8 mouse cellular contexts compared by ENCODE assay signal in genomic region chr4:54948616-54949560, GRCm38 (mm10). TPM values are rescaled to one million over a fixed set of nuclear protein-coding genes. Genes with fewer than 3 reads are reported as not detected.
A peak's percentile ranks its signal among the peaks of the same experiment; 100 is the strongest.
DNase-seq lines count a peak whose midpoint lies in the region; ATAC-seq and TF ChIP-seq lines count a peak whose summit lies in the region.

No protein-coding gene starts in this region.

- no peak for TF ChIP-seq POLR2A in limb, embryonic 14.5 days (IDR thresholded peaks at IDR 0.05; ENCODE audit: borderline replicate concordance, extremely low read depth, insufficient read depth, insufficient read length)

- H3K4me3 ChIP-seq in lung, embryonic 14.5 days (ENCODE audit: low read depth, low read length), result peak overlapping the region; percentile 67
- H3K4me3 ChIP-seq in forebrain, embryonic 13.5 days, result peak overlapping the region; percentile 85
- H3K4me3 ChIP-seq in hindbrain, embryonic 16.5 days (ENCODE audit: low read length), result peak overlapping the region; percentile 79
- H3K4me3 ChIP-seq in limb, embryonic 14.5 days (replicated peaks; ENCODE audit: low read length), result peak overlapping the region; percentile 73
- peak overlapping the region; percentile 59 for H3K4me3 ChIP-seq in neural tube, embryonic 14.5 days (ENCODE audit: low read depth, low read length)

- H3K27me3 ChIP-seq in lung, embryonic 14.5 days (ENCODE audit: insufficient read depth, low read length), result no peaks in the 10 kb centered on the region
- H3K27me3 ChIP-seq in forebrain, embryonic 13.5 days, result no peaks in the 10 kb centered on the region
- H3K27me3 ChIP-seq in hindbrain, embryonic 16.5 days (replicated peaks; ENCODE audit: control insufficient read depth, insufficient read depth, low read length), result no peaks in the 10 kb centered on the region
- H3K27me3 ChIP-seq in limb, embryonic 14.5 days (ENCODE audit: control insufficient read depth, insufficient read depth, low read length), result no peaks in the 10 kb centered on the region
- H3K27me3 ChIP-seq in neural tube, embryonic 14.5 days (ENCODE audit: control insufficient read depth, insufficient read depth, low read length), result no peaks in the 10 kb centered on the region

- peak overlapping the region; percentile 90 for H3K27ac ChIP-seq in lung, embryonic 14.5 days (ENCODE audit: low read depth)
- peak overlapping the region; percentile 100 for H3K27ac ChIP-seq in forebrain, embryonic 13.5 days
- H3K27ac ChIP-seq in hindbrain, embryonic 16.5 days (ENCODE audit: low read depth, low read length), result peak overlapping the region; percentile 99
- H3K27ac ChIP-seq in limb, embryonic 14.5 days (replicated peaks; ENCODE audit: low read depth, low read length), result peak overlapping the region; percentile 88
- peak overlapping the region; percentile 96 for H3K27ac ChIP-seq in neural tube, embryonic 14.5 days (ENCODE audit: low read depth, low read length)

- no peak for TF ChIP-seq CTCF in lung, embryonic 14.5 days (IDR thresholded peaks at IDR 0.05; ENCODE audit: low read depth)

- H3K9ac ChIP-seq in lung, embryonic 14.5 days, result peak overlapping the region; percentile 89
- H3K9ac ChIP-seq in forebrain, embryonic 13.5 days, result peak overlapping the region; percentile 98
- peak overlapping the region; percentile 92 for H3K9ac ChIP-seq in hindbrain, embryonic 16.5 days (ENCODE audit: low read depth, low read length)
- H3K9ac ChIP-seq in limb, embryonic 14.5 days (ENCODE audit: low read depth, low read length, severe bottlenecking), result peak overlapping the region; percentile 87
- H3K9ac ChIP-seq in neural tube, embryonic 14.5 days (replicated peaks; ENCODE audit: low read depth, low read length), result peak overlapping the region; percentile 93

- peak overlapping the region; percentile 91 for H3K4me2 ChIP-seq in lung, embryonic 14.5 days
- peak overlapping the region; percentile 78 for H3K4me2 ChIP-seq in forebrain, embryonic 13.5 days
- H3K4me2 ChIP-seq in hindbrain, embryonic 16.5 days (ENCODE audit: low read length), result peak overlapping the region; percentile 69
- H3K4me2 ChIP-seq in limb, embryonic 14.5 days (replicated peaks; ENCODE audit: low read depth, low read length, severe bottlenecking), result peak overlapping the region; percentile 89
- peak overlapping the region; percentile 89 for H3K4me2 ChIP-seq in neural tube, embryonic 14.5 days (ENCODE audit: low read depth, low read length)

- ATAC-seq in lung, embryonic 14.5 days (ENCODE audit: insufficient read depth), result peak; percentile 58
- peak; percentile 60 for ATAC-seq in forebrain, embryonic 13.5 days
- ATAC-seq in hindbrain, embryonic 16.5 days, result peak; percentile 57
- ATAC-seq in limb, embryonic 14.5 days (ENCODE audit: low FRiP score, low read depth), result peak; percentile 35
- ATAC-seq in neural tube, embryonic 14.5 days (ENCODE audit: low read depth), result peak; percentile 36

- H3K4me1 ChIP-seq in lung, embryonic 14.5 days (ENCODE audit: insufficient read depth), result peaks cover 20% of the 10 kb centered on the region
- peaks cover 41% of the 10 kb centered on the region for H3K4me1 ChIP-seq in forebrain, embryonic 13.5 days
- peaks cover 22% of the 10 kb centered on the region for H3K4me1 ChIP-seq in hindbrain, embryonic 16.5 days (ENCODE audit: control insufficient read depth, insufficient read depth, low read depth, low read length)
- peaks cover 18% of the 10 kb centered on the region for H3K4me1 ChIP-seq in limb, embryonic 14.5 days (ENCODE audit: control insufficient read depth, insufficient read depth, low read length)
- peaks cover 25% of the 10 kb centered on the region for H3K4me1 ChIP-seq in neural tube, embryonic 14.5 days (ENCODE audit: control insufficient read depth, insufficient read depth, low read length)

- peak; percentile 64 for DNase-seq in lung, embryonic 14.5 days
- no peak for DNase-seq in lung, adult 18-20 months
- peak; percentile 68 for DNase-seq in brain, adult 2 months (ENCODE audit: low read depth, low spot score)
- peak; percentile 49 for DNase-seq in limb, embryonic 14.5 days (ENCODE audit: low spot score)
- DNase-seq in spleen, postnatal 10 days (ENCODE audit: low spot score in 2 of 2), result no peak

- H3K36me3 ChIP-seq in lung, embryonic 14.5 days (ENCODE audit: insufficient read depth), result no peaks in the 10 kb centered on the region
- H3K36me3 ChIP-seq in forebrain, embryonic 13.5 days (ENCODE audit: poor library complexity, severe bottlenecking), result peaks cover 3% of the 10 kb centered on the region; the same call in 1 of the 2 replicates
- no peaks in the 10 kb centered on the region for H3K36me3 ChIP-seq in hindbrain, embryonic 16.5 days (ENCODE audit: control insufficient read depth, insufficient read depth, low read length)
- no peaks in the 10 kb centered on the region for H3K36me3 ChIP-seq in limb, embryonic 14.5 days (ENCODE audit: control insufficient read depth, insufficient read depth, low read length)
- no peaks in the 10 kb centered on the region for H3K36me3 ChIP-seq in neural tube, embryonic 14.5 days (ENCODE audit: control insufficient read depth, insufficient read depth, low read length)

- H3K9me3 ChIP-seq in lung, embryonic 14.5 days (ENCODE audit: low read depth, low read length), result no peaks in the 10 kb centered on the region
- H3K9me3 ChIP-seq in forebrain, embryonic 13.5 days (replicated peaks), result no peaks in the 10 kb centered on the region
- H3K9me3 ChIP-seq in hindbrain, embryonic 16.5 days (ENCODE audit: control insufficient read depth, low read length), result no peaks in the 10 kb centered on the region
- no peaks in the 10 kb centered on the region for H3K9me3 ChIP-seq in limb, embryonic 14.5 days (ENCODE audit: control insufficient read depth, low read length)
- no peaks in the 10 kb centered on the region for H3K9me3 ChIP-seq in neural tube, embryonic 14.5 days (ENCODE audit: control insufficient read depth, low read length)

- WGBS in lung, embryonic 14.5 days, result under 1% methylated on average over 31 of the region's 32 CpGs
- WGBS in forebrain, embryonic 13.5 days, result 0% methylated on average over 20 of the region's 32 CpGs
- WGBS in hindbrain, embryonic 16.5 days, result under 1% methylated on average over 28 of the region's 32 CpGs
- WGBS in limb, embryonic 14.5 days, result 2% methylated on average over 15 of the region's 32 CpGs
- WGBS in neural tube, embryonic 14.5 days, result under 1% methylated on average over 29 of the region's 32 CpGs

RNA-seq across cellular contexts. Expression of gene Zfp462, which starts 4.0 kb away (rescaled TPM):
- 3.7 and 3.8 TPM in 2 replicates for polyA plus RNA-seq in lung, embryonic 14.5 days (2014; fragmentation: Nextera tagmentation; extraction: Ambion mirVana)
- polyA plus RNA-seq in forebrain, embryonic 13.5 days (2015; fragmentation: Nextera tagmentation; extraction: Ambion mirVana), result 23.1 and 24.6 TPM in 2 replicates
- 9.0 TPM in 2 replicates for polyA plus RNA-seq in hindbrain, embryonic 16.5 days (2015; fragmentation: Nextera tagmentation; extraction: Ambion mirVana)
- 26.7 and 33.1 TPM in 2 replicates for polyA plus RNA-seq in limb, embryonic 14.5 days (2012; rRNA removed)
- 3.8 and 4.2 TPM in 2 replicates for polyA plus RNA-seq in limb, embryonic 14.5 days (2014; fragmentation: Nextera tagmentation; extraction: Ambion mirVana)
- 11.1 and 16.8 TPM in 2 replicates for polyA plus RNA-seq in neural tube, embryonic 14.5 days (2014; fragmentation: Nextera tagmentation; extraction: Ambion mirVana)

Comparison
In these comparisons a context has a peak if more than half of its experiments do, and no peak if none do; other contexts are left out.
1. DNase-seq: peak in lung, embryonic 14.5 days (single experiment), brain, adult 2 months (single experiment) and limb, embryonic 14.5 days (single experiment); none in lung, adult 18-20 months (0 of 2) and spleen, postnatal 10 days (0 of 2).
2. Peak in every context shown above with its lines, with median percentiles within 50 percentile points of each other: ATAC-seq, H3K27ac ChIP-seq, H3K4me2 ChIP-seq, H3K4me3 ChIP-seq and H3K9ac ChIP-seq.